Mouse (Mus musculus) Patski (cell line): ENCODE data around the gene Retreg3. TPM values are rescaled to one million over a fixed set of nuclear protein-coding genes. Genes with fewer than 3 reads are reported as not detected.

Source experiments
- ATAC-seq: fragments of 100-300 bp; one replicate; pipeline ENCODE4 v1.8.0; 2021
- CTCF ChIA-PET: fragments of 350-600 bp; sonication (Branson Sonifier 250); formaldehyde crosslinking; loops from one replicate; lab custom pipeline; 2022; ENCODE audit warnings: inconsistent platforms; lab: Charles Lee
- POLR2A ChIA-PET: fragments of 350-600 bp; sonication (Branson Sonifier 250); formaldehyde crosslinking; loops from one replicate; lab custom pipeline; 2022; ENCODE audit warnings: antibody characterized with exemption, inconsistent platforms; lab: Charles Lee
- DNase-seq: peaks from one replicate; pipeline ENCODE4 v3.0.0-alpha.2; 2011; ENCODE audit warnings: low read depth, low spot score
- H3K27me3 ChIP-seq: fragments of 371-371 bp; one replicate; pipeline ENCODE4 v1.5.1; 2021
- CTCF ChIP-seq: fragments of 100-300 bp; IDR thresholded peaks from one replicate; pipeline ENCODE4 v1.5.1; 2021
- in situ Hi-C: fragments of 300-500 bp; cut with MboI; formaldehyde crosslinking; loops from 3 replicates; pipeline ENCODE4 v1.11.1; 2018; ENCODE audit warnings: low pct_unique_long_range_greater_than_20kb, mixed read lengths
- polyA plus RNA-seq: library from polyadenylated mRNA; unstranded; gene quantifications from one replicate; pipeline ENCODE4 v1.2.3, GENCODE M21; 2021

Retreg3 gene
- polyA plus RNA-seq, 1 experiment from 2014 or later = 72.2 TPM

DNA sequence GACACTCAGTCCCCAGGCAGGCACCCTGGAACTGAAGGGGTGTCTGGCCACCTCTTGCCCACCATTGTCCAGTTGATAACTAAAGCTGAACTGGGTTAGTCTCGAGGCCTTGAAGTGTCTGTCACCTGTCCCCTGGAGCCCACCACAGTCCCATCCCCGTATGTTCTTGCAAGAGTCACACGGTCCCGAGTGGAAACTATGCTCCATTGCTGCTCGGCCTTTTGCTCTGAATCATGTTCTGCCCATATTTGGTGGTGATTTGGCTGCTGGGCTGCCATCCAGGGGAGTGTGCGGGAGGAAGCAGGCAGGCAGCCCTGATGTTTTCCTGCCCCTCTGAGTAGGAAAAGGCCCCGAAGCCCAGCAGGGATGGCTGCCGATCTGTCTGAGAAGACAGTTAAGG is 59.6 kb downstream of the Retreg3 start:
- DNase-seq (peak; percentile 31), ATAC-seq (peak; percentile 38)
- CTCF ChIA-PET = interaction anchor here (0.7 to 1.5 kb wide), 4 partner anchors 72 to 116 kb away, joined by 3 to 4 read pairs (median 4); no protein-coding TSS in a partner anchor
- no peaks in the 10 kb centered on the region for H3K27me3 ChIP-seq
- TF ChIP-seq CTCF = no peak
- in situ Hi-C loops = no loop called here
- POLR2A ChIA-PET = interaction anchor here (0.6 to 1.3 kb wide), 4 partner anchors 38 to 121 kb away, joined by 3 to 4 read pairs (median 3); no protein-coding TSS in a partner anchor

DNA sequence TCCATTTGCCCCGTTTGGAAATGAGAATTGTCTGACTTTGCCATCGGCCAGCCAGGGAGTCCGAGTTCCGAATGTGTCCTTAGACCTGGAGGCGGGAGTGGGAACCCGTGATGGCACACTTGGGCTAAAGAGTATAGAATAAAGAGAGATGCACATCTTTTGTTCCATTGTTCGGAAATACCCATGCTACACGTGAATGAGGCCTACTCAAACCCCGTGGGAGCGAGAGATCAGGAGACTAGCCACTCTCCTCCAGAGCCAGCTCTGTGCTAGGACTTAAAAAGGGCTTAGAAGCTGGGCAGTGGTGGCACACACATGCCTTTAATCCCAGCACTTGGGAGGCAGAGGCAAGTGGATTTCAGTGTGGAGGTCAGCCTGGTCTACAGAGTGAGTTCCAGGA is 60.2 kb downstream of the Retreg3 start:
- H3K27me3 ChIP-seq = no peaks in the 10 kb centered on the region
- DNase-seq = no peak
- in situ Hi-C loops = loop anchor here (5.0 kb wide), 2 partner anchors 77 to 162 kb away; no protein-coding TSS in a partner anchor
- TF ChIP-seq CTCF = no peak
- ChIA-PET CTCF (interaction anchor here (0.7 to 2.5 kb wide), 5 partner anchors 24 to 117 kb away, joined by 3 to 7 read pairs (median 4); partner anchors contain the start of gene Coasy), POLR2A (interaction anchor here (0.6 to 1.3 kb wide), 4 partner anchors 37 to 121 kb away, joined by 3 to 4 read pairs (median 3); no protein-coding TSS in a partner anchor)
- ATAC-seq = no peak

DNA sequence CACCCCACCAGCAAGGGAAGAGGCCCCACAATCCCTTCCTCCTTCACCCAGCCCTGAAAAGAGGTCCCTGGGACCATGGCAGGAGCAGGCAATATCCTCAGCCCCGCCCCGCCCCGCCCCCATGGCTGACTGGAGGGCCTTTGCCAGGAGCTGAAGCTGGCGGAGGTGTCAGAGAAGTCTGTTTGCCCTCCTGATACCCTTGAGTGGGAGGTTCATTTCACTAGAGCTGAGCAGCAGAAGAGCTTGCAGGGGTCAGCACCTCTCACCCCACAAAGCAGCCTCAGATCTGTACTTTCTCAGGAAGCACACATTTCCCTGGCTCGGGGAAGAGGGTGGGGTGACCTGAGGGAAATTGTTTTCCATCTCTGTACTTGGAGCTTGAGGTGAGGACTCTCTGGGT is 61.0 kb downstream of the Retreg3 start:
- TF ChIP-seq CTCF = no peak
- ATAC-seq (no peak), DNase-seq (no peak)
- ChIA-PET POLR2A (interaction anchor here (0.6 kb wide), 1 partner anchor 181 kb away, joined by 3 read pairs; no protein-coding TSS in a partner anchor), CTCF (interaction anchor here (0.6 to 2.5 kb wide), 8 partner anchors 21 to 160 kb away, joined by 3 to 8 read pairs (median 4); partner anchors contain the start of gene Coasy)
- in situ Hi-C loops = loop anchor here (5.0 kb wide), 2 partner anchors 76 to 161 kb away; no protein-coding TSS in a partner anchor
- no peaks in the 10 kb centered on the region for H3K27me3 ChIP-seq

DNA sequence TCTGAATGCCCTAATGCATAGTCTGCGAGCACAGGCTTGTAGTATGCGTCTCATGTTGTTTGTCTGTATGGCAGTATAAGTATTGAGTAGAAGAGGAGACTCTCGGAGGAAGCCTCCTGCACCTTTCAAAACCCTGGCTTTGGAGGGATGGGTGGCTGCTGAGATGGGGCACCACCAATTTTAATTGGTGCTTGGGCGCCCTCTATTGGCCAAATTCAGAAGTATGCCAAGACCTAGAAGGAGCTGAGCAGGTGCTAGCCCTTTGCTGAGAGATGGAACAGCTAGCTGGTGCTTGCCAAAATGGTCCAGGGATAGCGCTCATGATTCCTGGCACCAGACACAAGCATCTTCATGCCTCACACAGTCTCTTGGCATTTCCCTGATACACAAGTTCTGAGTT is 61.8 kb downstream of the Retreg3 start:
- ChIA-PET CTCF (interaction anchor here (0.6 to 3.6 kb wide), 13 partner anchors 10 to 143 kb away, joined by 3 to 16 read pairs (median 4); partner anchors contain the start of gene Coasy), POLR2A (interaction anchor here (0.9 kb wide), 1 partner anchor 24 kb away, joined by 3 read pairs; no protein-coding TSS in a partner anchor)
- peak; percentile 20 for DNase-seq

DNA sequence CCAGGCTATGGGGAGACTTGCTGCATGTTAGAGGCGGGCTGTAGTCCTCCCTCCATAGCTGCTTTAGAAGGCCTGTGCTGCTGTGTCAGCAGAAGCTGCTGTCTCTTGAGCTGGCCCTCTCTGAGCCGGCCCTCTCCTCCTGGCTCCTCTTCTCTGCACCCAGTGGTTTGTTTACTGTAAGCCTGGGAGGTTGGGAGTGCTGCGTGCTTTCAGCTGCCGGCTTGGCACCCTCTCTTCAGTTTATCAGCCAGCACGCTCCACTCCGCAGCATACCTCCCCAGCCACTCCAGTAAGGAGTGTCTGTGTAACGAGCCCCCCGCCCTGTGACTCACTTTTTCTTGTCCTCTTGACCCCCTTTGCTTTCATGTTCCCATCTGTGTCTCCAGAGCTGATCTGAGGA is 62.8 kb downstream of the Retreg3 start:
- in situ Hi-C loops = loop anchor here (5.0 kb wide), 2 partner anchors 75 to 160 kb away; no protein-coding TSS in a partner anchor
- DNase-seq (peak; percentile 38), ATAC-seq (no peak)
- no peaks in the 10 kb centered on the region for H3K27me3 ChIP-seq
- no peak for TF ChIP-seq CTCF
- ChIA-PET POLR2A (interaction anchor here (0.9 kb wide), 1 partner anchor 23 kb away, joined by 3 read pairs; no protein-coding TSS in a partner anchor), CTCF (interaction anchor here (0.8 to 3.6 kb wide), 9 partner anchors 11 to 163 kb away, joined by 3 to 16 read pairs (median 3); no protein-coding TSS in a partner anchor)

More for the DNA sequence above, 61.8 kb downstream of the Retreg3 start:
- H3K27me3 ChIP-seq = no peaks in the 10 kb centered on the region
- peak; percentile 90 for TF ChIP-seq CTCF
- no peak for ATAC-seq
- in situ Hi-C loops = loop anchor here (5.0 kb wide), 2 partner anchors 76 to 161 kb away; no protein-coding TSS in a partner anchor

DNA sequence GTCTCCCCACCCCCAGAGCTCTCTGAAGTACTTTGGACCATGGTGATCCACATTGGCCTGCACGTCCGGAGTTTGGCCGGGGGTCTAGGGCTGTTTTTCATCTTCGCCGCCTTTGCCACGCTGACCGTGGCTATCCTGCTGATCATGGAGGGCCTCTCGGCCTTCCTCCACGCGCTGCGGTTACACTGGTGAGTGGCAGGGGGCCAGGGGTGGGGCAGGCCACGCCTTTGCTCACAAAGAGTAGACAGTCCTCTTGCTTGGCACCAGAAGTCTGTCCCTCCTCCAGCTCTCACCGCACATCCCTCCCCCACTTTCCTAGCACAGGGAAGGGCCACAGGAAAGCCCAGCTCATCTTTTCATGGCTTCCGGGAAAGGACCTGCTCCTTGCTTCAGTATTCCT is 64.3 kb downstream of the Retreg3 start:
- in situ Hi-C loops = loop anchor here (5.0 kb wide), 2 partner anchors 73 to 158 kb away; no protein-coding TSS in a partner anchor
- no peak for DNase-seq
- ChIA-PET POLR2A (interaction anchor here (0.8 kb wide), 1 partner anchor 13 kb away, joined by 3 read pairs; no protein-coding TSS in a partner anchor), CTCF (interaction anchor here (0.6 to 3.6 kb wide), 5 partner anchors 20 to 87 kb away, joined by 3 to 16 read pairs (median 3); no protein-coding TSS in a partner anchor)
- ATAC-seq = no peak
- no peaks in the 10 kb centered on the region for H3K27me3 ChIP-seq
- no peak for TF ChIP-seq CTCF

DNA sequence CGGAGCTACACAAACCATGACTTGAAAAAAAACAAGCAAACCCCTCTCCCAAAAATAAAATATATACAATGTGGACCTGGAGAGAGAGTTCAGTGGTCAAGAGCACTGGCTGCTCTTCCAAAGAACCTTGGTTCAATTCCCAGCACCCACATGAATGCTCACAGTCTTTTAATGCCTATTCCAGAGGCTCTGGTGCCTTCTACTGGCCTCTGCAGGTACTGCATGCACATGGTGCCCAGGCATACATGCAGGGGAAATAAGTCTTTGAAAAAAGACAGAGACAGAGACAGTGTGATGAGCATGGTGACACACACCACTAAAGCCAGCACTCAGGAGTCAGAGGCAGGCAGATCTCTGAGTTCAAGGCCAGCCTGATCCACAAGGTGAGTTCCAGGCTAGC is 65.7 kb downstream of the Retreg3 start:
- H3K27me3 ChIP-seq = no peaks in the 10 kb centered on the region
- DNase-seq (no peak), ATAC-seq (no peak)
- POLR2A ChIA-PET = no interaction called here
- no peak for TF ChIP-seq CTCF
- CTCF ChIA-PET = interaction anchor here (1.5 to 3.6 kb wide), 2 partner anchors 70 to 86 kb away, joined by 5 to 16 read pairs; no protein-coding TSS in a partner anchor
- in situ Hi-C loops = no loop called here

DNA sequence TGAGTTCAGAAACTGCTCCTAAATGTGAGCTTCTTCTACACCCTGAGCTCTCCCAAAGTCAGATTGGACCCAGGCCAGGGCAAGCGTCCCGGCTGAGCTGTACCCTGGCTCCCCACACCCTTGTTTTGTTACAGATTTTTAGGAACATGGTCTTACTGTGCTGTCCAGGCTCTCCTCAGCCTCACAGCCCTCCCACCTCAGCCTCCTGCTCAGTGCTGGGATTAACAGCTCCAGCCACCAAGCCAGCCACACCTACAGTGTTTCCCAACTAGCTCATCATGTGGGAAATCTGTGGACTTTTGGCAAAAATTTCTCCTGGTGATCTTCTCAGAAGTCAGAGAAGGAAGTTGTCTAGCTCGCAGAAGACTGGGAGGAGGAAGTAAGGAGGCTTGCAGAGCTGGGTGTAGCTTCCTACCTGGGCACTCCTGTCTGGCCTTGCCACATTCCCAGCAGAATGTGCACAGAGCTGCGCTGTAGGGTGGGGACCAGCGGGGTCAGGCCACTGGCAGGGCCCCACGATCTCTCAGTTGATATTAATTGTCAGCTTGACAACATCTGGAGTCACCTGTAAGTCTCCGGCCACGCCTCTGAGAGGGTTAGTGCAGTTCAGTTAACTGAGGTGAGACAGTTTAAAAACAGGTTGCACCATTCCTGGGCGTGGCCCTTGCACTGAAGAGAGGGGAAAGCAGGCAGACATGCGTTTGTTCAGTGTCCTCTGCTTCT is 66.8 kb downstream of the Retreg3 start:
- no peak for DNase-seq
- TF ChIP-seq CTCF = no peak
- ChIA-PET POLR2A (interaction anchor here (1.4 kb wide), 1 partner anchor 13 kb away, joined by 4 read pairs; no protein-coding TSS in a partner anchor), CTCF (interaction anchor here (0.8 to 1.0 kb wide), 2 partner anchors 11 to 69 kb away, joined by 3 read pairs; no protein-coding TSS in a partner anchor)
- no peaks in the 10 kb centered on the region for H3K27me3 ChIP-seq
- no peak for ATAC-seq
- in situ Hi-C loops = no loop called here

DNA sequence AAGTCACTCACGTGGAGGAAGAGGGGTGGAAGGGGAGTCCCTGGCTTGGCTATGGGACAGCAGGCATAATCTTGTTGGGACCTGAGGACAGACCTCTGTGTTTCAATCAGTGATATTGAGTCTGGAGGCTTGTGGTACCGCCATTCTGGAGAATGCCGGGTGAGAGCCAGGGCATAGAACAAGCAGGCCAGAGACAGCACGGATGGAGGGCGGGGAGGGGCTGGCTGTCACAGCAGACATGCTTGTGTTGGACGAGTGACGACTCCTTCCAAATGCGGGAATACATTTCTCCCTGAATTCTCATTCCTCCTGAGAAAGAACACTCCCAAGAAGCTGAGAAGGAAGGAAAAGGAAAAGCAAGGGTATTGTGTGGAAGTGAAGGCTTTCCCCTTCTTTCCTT is 68.1 kb downstream of the Retreg3 start:
- ChIA-PET POLR2A (interaction anchor here (0.6 to 1.0 kb wide), 3 partner anchors 12 to 41 kb away, joined by 3 read pairs; no protein-coding TSS in a partner anchor), CTCF (interaction anchor here (0.9 to 1.3 kb wide), 4 partner anchors 9 to 19 kb away, joined by 3 to 5 read pairs (median 3); no protein-coding TSS in a partner anchor)
- in situ Hi-C loops = no loop called here
- ATAC-seq (no peak), DNase-seq (no peak)
- no peak for TF ChIP-seq CTCF
- no peaks in the 10 kb centered on the region for H3K27me3 ChIP-seq
